Mouse (Mus musculus) layer of hippocampus, adult 11-12 months (tissue): ENCODE data around the gene Atg101.
A peak's percentile ranks its signal among the peaks of the same experiment; 100 is the strongest.

Source experiments
- DNase-seq: peaks from one replicate; pipeline ENCODE4 v3.0.0; 2022; ENCODE audit warnings: low spot score

Atg101 gene

DNA sequence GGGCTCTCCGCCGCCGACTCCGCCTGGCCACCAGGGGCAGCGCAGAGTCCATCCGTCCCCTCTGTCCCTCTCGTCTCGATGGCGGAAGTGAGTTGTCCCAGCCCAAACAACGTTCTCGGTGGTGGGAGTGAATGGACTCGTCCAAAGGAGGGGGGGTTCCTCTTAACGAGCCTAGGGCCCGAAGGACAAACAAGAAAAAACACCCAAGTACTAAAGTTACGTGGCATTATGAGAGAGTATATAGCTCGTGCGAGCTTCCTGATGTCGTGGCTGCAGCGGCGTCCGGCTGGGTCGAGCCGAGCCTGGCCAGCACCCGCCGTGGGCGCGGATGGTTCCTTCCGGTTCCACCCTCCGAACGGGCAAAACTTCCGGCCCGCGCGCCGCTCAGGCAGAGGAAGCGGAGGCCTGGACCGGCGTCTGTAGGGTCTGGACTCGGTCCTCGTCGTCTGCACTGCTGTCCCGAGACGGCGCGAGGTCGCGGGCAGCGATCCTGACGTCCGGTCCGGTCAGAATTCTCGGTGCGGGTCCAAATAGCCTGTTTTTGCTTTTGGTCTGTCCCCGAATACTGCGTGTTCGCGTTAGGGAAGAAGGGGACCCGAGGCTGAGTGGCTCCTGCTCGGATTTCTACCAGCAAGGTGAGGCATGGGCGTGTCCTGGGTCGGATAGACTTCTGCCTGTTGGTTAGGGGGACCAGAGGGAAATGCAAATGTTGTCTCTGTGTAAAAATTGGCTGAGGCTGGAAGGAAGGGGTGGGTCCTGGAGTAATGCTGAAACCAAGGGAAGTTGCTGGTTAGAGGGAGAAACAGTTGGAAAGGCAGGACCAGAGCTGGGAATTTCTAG lies at the start of gene Atg101:
Gene Atg101 (plus strand): TSS at position 362 of the 840 bp plus-strand sequence.
- DNase-seq = peak; percentile 92

DNA sequence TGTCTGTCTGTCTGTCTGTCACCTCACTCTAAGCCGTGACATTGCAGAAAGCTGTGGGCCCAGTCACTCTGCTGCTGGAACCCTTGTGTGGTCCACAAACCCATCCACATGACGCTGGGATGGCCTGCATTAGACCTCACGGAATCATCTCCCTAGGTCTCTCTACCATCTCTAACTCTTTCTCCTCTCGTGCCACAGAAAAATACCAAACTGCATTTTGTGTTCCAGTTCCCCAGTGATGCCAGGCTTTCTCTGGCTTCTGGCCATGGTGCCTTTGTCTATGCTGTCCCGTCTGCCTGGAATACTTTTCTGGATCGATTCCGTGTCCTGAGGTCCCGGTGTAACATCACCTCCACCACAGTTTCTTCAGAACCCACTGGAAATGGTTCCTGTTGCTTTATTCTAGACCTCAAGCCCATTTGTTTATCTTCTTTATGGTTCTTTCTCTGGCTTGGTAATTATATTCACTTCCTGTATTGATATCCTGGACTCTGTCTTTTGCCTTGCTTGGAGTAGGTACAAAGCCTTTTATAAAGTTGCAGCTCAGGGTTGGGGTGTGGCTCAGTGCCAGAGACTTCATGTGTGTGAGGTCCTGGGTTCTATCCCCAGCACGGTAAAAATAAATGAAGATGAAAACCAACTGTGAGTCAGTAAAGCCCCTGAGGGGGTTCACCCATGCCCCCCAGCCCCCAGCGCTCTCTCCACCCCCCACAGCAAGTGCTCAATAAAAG lies 49.3 kb upstream of the Atg101 start:
- no peak for DNase-seq

DNA sequence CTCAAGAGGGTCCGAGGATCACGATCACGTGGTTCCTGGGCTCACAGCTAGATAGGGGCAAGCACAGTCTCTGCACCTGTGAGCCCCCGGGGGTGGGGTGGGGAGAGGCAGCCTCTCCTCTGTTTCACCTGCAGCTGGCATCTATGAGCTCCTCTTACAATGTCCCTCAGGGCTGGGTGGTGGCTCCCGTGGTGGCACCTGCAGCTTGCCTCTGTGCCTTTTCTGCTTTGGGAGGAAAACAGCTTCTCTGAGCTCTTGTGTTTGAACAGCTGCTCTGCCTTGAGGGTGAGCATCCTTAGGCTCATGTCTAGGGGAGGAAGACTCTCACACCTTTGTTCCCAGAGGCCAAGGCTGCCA lies 48.8 kb upstream of the Atg101 start:
- DNase-seq = no peak

DNA sequence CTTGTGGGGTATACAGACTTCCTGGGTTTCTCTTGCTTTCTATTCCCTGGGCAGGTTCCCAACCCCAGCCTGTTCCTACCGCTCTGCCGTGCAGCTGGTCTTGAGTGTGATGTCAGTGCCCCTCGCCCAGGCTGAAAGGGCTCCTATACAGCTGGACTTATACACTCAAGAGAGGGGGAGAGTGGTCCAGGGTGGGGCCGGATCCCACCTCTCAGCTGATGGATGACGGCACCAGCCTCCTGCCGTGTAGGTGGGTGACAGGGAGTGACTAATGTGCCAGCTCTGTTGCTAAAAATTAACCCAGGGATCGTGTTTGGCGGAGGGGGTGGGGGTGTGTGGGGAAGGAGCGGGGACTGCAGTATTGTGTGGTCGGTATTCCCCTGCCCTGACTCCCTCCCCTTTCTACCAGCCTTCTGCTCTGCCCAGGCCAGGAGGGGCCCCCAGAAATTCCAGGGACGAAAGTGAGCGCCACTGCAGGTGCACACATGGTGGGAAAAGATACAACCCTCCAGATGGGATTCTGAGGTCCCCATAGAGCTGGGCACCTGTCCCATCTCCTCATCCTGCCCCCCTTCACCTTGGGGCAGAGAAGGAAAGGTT lies 48.2 kb upstream of the Atg101 start:
- no peak for DNase-seq

DNA sequence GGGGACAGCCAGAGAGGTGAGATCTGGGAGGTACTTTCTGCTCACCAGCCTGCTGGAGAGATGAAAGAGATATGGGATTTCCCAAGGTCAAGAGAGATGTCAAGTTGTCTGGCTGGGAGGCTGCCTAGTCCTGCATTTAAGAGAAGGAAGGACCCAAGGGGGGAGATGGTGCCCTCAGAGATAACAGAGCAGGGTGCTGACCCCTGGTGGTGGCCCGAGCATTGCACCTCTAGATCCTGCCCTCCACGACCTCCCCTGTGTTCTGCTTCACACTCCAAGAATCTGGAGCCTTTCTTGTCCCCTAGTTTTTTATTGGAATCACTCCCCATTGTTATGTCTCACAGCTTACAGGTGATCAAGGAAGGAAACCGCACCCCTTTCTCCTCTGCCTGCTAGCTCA lies 47.2 kb upstream of the Atg101 start:
- peak; percentile 74 for DNase-seq

DNA sequence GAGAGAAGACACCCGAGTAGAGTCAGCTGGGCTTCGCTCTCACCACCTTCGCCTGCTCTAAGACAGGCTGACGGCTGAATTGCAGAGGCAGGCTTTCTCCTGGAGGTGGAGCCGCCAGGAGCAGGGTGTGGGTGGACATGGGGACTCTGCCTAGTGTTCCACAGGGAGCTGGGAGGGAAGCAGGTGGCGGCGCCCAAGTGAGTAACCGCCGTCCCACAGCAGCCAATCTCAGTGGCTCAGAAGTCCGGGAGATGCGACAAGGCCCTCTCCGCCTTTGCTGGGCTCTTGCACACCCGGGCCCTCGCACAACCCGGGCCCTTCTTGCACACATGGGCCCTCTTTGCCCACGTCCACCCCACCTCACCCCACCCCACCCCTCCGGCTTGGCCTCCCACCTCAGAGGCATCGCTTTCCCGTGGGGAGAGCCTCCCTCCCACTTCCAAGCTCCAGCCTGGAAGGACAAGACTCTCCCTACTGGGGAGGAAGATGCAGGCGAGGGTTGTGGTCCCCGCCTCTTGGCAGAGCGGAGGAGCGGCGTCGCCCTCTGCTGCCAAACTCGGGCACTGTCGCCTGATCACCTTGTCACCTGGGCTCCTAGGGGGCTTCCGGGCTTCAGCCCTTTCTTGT lies 45.1 kb upstream of the Atg101 start:
- DNase-seq = peak; percentile 67

DNA sequence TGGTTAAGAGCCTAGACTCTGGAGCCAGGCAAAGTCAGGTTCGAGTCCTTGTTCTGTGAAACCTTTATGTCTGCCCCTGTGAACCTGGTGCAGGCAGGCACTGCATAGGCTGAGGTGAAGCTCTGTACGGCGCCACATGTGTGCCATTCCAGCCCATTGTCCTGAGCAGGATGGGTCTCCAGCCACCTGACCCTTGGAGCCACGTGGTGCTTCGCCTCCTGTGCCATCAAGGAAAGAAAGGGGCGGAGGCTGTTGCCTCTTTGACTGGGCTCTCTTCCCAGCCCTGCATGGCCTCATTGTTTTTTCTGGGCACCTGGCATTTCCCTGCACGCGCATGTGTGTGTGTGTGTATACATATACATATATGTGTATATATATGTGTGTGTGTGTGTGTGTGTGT lies 44.3 kb upstream of the Atg101 start:
- no peak for DNase-seq

DNA sequence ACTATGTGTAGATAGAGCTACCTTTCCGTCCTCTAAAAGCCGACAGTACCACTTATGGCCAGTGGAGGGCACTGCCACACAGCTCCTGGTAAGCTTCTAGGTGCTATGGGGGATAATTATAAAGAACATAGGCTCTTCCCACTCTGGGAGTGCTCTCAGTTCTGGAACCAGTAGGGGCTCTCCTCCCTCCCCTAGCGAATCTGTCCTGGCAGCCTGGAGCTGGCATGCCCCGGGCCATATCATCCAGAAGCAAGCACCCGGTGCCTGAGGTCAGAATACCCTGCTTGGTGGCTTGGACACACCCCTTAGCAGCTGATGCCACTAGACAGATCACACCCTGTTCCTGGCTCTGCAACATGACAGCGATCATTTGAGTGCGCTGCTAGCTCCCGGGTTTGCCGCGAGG lies 43.3 kb upstream of the Atg101 start:
- peak; percentile 96 for DNase-seq

DNA sequence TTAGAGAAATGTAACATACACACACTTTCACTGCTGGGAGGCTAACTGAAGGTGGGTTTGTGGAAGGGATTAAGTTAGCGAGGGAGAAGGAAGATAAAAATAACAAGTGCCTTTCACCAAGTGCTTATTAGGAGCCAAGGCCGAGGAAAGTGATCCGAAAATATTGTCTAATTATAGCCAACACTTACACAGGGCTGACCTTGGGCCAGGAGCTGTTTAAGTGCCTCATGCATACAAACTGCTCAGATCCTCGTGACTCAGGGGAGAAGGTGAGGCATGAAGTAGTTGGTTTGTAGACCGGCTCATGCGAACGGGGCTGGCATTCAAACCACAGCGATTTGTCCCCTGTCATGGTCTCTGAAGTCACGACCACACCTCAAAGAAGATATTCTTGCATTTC lies 42.8 kb upstream of the Atg101 start:
- no peak for DNase-seq

DNA sequence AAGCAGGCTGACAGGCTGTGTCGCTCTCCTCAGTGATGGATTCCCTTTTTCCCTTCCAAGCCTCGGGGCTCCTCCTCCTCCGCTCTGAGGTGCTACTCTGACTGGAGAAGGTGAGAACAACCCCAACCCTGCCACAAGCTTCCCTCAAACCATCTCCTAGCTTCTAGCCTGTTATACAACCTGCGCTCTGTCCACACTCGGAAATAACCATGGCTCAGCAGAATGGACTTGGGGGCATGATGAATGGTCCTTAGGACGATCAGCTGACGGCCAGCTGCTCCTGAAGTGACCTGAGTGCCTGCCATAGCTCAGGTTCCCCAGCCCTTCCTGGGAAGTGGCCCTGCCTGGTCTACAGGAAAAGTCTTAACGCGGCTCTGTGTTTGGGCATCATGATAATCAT lies 42.2 kb upstream of the Atg101 start:
- DNase-seq = no peak

DNA sequence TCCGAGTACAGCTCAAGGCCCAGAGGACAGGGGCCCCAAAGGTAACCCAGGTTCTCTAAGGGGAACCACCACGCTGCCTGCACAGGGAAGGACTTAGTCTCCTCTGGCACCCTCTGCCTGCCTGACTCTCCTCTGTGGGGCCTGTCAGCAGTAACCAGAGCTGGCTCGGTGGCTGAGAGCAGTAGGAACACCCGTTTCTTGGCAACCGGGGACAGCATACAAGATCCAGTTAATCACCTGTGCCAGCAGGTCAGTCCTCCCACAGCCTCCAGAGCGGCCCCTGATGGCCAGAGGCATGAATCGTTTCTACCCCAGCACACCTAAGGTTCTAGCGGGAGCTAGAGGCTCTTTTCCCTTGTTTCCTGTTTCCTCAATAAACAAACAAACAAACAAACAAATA lies 41.4 kb upstream of the Atg101 start:
- no peak for DNase-seq

DNA sequence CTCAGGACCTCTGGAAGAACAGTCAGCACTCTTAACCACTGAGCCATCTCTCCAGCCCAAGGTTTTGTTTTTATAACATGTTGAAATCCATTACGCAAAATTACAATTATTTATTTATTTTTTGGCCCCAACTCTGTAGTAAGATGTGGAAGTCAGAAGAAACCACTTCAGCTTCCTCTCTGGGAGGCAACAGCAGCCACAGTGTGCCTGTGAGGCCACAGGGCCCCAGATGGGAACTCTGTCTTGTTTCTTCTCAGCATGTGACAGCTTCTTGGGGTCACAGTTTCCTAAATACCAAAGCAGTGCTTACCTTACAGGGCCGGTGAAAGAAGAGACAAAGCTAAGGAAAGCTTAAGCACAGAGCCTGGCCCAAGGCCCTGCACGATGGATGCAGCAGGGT lies 40.1 kb upstream of the Atg101 start:
- DNase-seq = no peak

DNA sequence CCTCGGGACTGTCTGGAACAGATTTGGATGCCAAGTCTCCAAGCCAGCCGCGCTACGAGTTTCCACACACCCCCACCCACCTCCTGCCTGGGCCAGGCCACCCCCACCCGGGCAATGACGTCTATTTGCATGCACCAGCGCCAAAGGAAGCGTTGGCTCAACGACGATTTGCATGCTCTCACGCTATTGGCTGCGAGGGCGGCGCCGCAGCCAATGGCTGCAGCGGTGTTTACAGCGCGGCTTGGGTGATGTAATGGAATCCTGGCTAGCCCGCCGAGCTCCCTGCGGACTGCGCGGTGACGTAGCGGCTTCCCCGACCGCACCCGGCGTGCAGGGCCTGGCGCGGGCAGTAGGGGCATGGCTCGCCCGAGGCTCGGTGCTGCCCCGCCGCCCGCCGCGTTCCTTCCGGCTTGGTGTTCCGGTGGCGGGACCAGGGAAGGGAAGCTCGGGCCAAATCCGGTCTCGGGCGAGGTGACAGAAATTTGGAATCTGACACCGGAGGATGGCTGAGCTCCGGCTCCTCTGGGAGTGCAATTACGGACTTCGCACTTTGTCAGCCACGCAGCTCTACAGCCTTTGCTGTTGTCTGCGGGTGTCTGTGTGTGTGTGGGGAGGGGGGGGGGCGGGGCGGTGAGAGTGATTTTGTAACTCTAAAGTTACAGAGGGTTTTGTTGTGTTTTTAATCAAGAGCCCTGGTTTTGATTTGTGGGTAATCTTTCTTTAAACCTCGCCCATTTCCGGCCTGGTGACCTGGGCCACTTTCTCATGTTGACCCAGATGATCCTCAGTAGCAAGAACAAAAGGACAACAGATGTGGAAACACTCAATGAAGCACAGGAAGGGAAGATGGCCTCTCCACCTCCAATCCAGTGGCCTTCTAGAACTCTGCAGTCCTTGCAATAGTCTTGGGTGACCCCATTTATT lies 37.6 kb upstream of the Atg101 start:
- peak; percentile 96 for DNase-seq

DNA sequence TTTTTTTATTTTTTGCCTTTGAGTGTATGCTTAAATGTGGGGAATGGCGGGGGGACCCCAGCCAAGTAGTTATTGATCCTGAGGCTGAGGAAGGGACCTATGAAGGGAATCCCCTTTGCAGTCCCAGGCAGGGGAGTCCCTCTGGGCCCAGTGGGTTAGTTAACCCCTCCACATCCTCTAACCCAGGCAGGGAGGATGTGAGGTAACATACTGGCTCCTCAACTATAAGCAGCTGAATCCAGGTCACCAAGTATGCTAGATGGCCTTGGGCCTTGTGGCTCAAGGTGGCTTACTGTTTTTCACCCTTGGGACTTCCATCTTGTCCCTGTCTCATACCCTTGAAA lies 36.9 kb upstream of the Atg101 start:
- no peak for DNase-seq

DNA sequence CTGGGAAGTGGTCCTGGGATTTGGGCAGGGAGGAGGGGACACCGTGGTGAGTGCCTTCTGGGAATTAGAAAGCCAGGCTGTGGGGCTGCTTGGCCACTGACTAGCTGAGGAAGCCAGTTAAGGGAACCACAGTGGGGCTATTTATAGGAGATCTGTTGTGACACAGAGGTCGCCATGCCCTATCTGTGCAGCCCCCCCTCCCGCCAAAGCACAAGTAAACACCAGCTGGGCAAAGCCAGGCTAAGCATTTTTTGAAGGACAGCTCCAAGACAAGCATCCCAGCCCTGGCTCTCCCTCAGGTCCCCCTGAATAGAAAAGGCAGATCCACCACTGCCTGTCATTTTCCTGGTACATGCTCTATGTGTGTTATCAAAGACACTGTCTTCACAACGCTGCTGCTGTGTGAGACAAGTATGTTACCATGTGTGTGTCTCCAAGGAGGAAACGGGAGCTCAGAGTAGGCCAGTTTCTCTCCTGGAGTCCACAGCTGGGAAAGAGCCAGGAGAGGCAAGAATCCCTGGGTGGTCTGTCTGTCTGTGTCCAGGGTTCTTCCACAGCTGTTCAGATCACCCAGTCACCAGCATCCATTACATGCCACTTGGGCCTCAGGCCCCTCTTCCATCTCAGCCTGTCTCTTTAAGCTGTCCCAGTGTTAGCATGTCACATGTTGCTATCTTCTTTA lies 35.9 kb upstream of the Atg101 start:
- DNase-seq = no peak

DNA sequence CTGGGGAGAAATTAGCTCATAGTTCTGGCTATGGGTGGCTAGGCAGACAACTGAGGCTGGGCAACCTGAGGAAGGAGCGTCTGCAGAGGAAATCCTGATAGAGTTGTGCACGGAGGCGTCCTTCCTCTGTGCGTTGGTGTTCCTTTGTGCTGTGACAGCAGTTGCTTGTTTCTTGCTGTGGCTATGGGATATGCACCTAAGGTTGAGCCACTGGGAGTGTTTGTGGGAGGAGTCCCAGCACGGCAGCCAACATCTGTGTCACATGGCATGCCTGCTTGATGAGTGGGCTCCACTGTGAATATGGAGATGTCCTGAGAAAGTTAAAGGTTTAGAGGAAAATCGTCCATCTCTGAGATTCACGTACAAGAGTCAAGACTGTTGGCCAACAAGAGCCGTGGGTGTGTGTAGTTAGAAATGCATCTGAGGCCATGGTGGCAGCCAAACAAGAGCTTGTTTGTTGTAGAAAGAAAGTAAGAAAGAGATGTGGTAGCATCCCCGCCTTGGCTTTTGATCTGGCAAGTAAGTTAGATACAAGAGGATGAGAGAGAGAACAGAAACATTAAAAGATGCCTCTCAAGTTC lies 33.8 kb upstream of the Atg101 start:
- DNase-seq = no peak

DNA sequence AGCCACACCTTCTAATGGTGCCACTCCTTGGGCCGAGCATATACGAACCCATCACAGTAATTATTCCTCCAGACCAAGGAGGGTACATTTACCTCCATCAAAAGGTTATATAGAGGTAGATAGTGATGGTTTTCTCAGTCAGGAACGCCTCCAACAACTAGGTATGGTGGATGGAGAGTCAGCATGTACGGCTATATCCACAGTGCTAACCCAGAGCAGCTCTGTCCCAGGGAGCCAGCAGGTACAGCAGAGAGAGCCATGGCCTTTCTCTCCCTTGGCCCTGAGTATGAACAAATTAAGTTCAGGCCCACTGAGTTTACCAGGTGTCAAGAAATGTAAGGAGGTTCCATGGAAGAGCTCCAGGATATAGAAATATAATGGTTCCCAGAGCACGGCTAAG lies 32.1 kb upstream of the Atg101 start:
- no peak for DNase-seq

DNA sequence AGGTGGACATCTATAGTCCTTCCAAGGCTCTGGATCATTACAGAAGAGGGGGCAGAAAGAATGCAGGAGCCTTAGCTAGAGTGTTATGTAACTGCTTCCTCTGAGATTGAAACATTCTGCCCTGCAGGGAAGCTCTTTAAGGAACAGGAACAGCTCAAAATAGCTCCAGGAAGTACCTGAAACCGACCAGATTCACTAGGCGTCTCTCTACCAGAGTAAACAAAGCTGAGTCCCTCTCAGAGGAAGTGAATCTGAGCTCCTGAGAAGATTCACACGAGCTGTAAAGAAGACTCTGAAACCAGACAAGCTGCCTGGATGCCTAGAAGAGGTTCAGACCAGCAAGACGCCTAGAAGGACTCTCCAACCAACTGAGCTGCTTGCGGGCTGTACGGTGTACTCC lies 31.5 kb upstream of the Atg101 start:
- DNase-seq = no peak

DNA sequence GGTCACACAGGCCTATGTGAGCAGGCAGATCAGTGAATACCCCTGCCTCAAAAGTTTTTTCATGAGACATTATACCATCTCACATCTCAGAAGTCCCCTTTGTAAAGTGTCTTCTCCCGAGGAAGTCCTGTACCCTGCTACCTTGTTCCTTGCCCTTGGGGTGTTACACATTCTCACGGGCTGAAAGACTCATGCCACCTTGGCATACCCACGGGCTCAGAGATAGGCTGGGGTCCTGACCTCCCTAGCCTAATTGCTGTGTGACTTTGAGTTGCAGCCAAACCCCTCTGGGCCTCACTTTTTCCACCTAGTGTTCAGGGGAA lies 30.5 kb upstream of the Atg101 start:
- no peak for DNase-seq

DNA sequence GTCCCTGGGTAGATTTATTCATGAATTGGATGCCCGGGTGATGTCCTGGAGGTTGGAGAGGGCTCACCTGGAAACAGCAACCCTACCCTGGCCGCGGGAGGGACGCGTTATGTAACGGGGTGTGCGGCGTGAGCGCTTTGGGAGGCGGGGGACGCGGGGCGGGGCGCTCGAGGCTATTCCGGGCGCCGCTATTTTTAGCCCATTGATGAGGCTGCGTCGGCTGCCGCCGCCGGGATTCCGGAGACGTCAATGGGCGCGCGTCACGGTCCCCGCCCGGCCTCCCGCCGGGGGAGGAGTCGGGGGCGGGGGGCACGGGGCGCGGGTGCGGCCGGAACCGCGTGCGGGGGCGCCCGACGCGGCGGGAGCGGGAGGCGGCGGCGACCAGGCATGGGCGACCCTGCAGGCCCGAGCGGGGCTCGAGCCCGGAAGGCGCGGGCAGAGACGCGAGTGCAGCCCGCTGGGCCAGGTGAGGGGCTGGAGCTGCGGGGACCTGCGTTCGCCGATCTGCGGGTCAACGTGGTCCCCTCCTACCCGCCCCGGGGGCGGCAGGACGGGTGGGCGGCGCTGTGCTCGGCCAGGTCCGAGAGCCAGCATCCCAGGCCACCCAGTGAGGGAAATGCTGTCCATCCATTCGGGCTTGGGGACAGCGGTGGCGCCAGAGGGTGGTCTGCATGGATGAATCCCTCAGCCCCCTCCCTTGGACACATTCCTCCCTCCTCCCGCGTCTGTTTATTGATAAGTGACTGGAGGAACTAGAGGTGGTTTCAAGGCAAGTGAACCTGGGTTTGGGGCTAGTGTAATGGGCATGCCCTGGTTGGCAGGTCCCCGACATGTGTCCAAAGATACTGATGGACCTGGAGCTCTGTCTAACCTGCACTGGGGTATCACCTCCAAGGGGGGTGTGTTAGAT lies 29.9 kb upstream of the Atg101 start, which contains the start of gene Nr4a1:
Gene Nr4a1 (plus strand): TSS at position 384 of the 910 bp plus-strand sequence.
- DNase-seq = peak; percentile 76
